Mouse (Mus musculus): ENCODE data around the gene Gm7995.
"Not testable (repeated sequence)": the region's sequence is repeated elsewhere in the genome, so short reads cannot be mapped to it uniquely, and the experiment has no call there.

The Gm7995 gene

DNA sequence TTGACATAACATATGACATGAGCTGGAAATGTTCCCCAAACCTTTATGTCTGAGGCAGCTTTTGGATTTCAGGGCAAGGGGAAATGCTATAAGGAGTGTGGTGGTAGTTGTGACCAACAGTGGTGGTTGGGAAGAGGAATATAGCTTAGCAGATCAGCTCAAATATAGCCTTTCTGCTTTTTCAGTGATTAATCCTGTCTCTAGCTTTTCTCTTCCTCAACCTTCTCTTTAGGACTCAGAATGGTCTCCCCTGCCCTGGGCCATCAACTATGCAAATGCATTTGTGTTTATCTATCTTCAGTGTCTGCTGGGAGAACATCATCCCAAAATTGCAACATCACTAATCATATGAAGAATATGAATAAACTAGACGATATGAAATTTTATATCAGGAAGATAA lies at the start of gene Gm7995:
TSS of gene Gm7995 (plus strand) at position 301 of the 400 bp plus-strand sequence.
- DNase-seq (ENCODE audit: low spot score in 2 of 2): not testable (repeated sequence)

- not testable (repeated sequence) for DNase-seq (ENCODE audit: low spot score in 2 of 2)
Measured at GRCm38 (mm10) chr14:42297258-42297657, 12.8 kb upstream of the Gm7995 start, which contains the start of gene Gm9611. Gene Gm9611 (minus strand): TSS chr14:42297358.

Measured in heart, adult 9 months (tissue).